Mouse (Mus musculus): ENCODE results near the gene Dnah6.

GRCm38 (mm10) chr6:72971074-72971473 lies 250.4 kb downstream of the Dnah6 start:
- TF ChIP-seq CTCF (IDR thresholded peaks at IDR 0.05; ENCODE audit: low read depth) (no peak), EP300 (IDR thresholded peaks at IDR 0.05; ENCODE audit: low read depth) (no peak)

All from heart, postnatal 0 days (tissue).